Mouse (Mus musculus) lung, postnatal 0 days (tissue): ENCODE measurements around the gene Mmp19.

Experiments
- CTCF ChIP-seq: IDR thresholded peaks from 2 replicates; pipeline ENCODE4 v1.5.1; 2016; ENCODE audit warnings: antibody characterized with exemption, mild to moderate bottlenecking
- EP300 ChIP-seq: IDR thresholded peaks from 2 replicates; pipeline ENCODE4 v1.6.1; 2016; ENCODE audit warnings: antibody characterized with exemption, mild to moderate bottlenecking, control low read depth

DNA sequence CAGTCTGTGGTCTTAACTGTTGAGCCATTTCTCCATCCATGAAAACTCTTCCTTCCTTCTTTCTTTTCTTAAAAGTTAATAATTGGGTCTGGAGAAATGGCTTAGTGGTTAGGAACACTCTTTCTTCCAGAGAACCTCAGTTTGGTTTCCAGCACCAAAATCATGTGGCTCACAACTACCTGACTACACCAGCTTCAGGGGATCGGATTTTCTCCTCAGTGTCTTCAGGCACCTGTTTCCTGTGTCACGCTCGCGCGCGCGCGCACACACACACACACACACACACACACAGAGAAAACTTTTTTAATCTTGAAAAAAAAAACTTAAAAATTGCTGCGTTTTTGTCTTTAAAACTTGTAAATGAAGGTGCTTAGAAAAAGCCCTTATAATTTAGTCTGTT lies 33.1 kb downstream of the Mmp19 start:
- TF ChIP-seq EP300 = no peak
- TF ChIP-seq CTCF = no peak
